Mouse (Mus musculus) natural killer cell, adult 2 months (primary cell): Measurements from ENCODE around the gene Nrde2.
A peak's percentile ranks its signal among the peaks of the same experiment; 100 is the strongest.
"Not testable (repeated sequence)": the region's sequence is repeated elsewhere in the genome, so short reads cannot be mapped to it uniquely, and the experiment has no call there.

Experiments used
- DNase-seq, 2 experiments: peaks; one replicate each; pipeline ENCODE4 v3.0.0; 2022; ENCODE audit warnings: low spot score in 2 of 2

The Nrde2 gene

DNA sequence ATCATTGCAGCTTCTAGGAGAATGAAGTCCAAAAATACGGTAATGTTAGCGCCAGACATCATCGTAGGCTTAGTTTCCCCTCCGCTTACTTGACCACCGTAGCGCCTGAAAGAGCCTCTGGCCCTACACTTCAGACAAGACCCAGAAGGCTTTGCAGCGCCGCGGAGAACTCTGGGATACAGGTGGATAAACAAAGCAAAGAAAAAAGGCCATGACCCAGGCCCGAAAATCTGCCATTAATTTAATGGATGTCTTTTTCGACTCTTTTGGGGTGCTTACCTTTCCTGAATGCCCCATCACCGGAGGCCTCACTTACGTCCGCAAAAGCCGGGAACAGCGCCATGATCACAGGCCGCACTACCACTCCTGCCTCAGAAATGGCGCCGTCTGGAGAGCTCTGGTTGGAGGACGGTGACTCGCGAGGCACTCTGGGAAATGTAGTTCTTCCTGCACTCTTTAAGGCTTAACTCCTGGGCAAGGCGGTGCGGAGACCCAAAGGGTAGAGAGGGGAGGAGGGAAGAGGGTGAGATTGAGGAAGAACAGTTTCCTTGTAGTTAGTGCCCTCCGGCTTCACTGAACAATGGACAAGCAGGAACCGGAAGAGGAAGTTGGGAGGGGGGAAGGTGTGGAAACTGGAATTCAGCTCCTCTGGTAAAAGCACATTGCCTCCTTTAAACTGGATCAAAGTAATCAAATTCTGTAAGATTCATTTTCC is at the start of gene Nrde2:
Gene Nrde2, minus strand, starts transcription at position 393 of the 715 bp plus-strand sequence.
- DNase-seq, result peak; percentile 81 to 86

DNA sequence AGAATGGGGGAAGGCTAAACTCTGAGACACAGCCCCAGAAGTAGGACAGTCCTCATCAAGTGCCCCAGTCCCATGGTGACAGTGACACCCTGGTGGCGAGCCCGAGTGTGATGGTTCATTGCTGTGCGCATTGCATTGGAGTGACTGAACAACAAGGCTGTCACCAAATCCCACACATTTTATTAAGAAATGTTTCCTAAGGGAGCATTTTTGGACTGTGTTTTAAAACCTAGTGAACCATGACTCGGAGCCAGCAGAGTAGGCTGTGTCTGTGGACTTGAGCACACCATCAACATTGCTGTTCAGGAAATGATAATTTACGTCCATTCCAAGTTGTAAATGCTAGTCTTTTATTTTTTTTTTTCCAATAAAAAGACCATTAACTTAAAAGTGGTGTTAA is 47.5 kb upstream of the Nrde2 start:
- no peak for DNase-seq

- DNase-seq, result no peak
Measured at GRCm38 (mm10) chr12:100206521-100206920, 47.1 kb upstream of the Nrde2 start.

- DNase-seq, result peak in 1 of 2 experiments; percentile 14
Measured at GRCm38 (mm10) chr12:100205156-100205555, 45.7 kb upstream of the Nrde2 start.

GRCm38 (mm10) chr12:100203759-100204158 is 44.3 kb upstream of the Nrde2 start:
- no peak for DNase-seq

DNA sequence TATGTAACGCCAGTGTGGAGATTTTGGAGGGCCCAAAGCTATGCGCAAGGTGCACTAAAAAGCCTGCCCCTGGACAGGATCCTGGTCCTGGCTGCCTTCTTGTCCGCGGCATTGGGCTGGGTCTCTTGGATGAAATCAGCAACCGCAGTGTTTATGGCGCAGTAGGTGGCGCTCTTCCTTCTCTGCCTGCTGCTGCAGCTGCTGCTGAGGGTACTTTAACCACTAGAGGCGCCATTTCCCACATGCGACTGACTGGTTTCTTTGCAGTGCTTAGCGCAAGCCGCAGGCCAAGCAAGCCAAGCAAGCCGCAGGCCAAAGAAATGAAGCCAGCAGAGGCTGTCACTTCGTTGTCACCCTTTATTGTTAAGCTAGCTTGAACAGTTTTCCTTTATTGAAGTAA is 42.4 kb upstream of the Nrde2 start:
- DNase-seq, result peak; percentile 91 to 92

- DNase-seq, result no peak
Measured at GRCm38 (mm10) chr12:100201363-100201711, 41.9 kb upstream of the Nrde2 start.

- peak; percentile 21 to 48 for DNase-seq
Measured at GRCm38 (mm10) chr12:100200645-100201362, 41.4 kb upstream of the Nrde2 start.

GRCm38 (mm10) chr12:100199891-100200644 is 40.6 kb upstream of the Nrde2 start:
- DNase-seq, result peak; percentile 52 to 58

DNA sequence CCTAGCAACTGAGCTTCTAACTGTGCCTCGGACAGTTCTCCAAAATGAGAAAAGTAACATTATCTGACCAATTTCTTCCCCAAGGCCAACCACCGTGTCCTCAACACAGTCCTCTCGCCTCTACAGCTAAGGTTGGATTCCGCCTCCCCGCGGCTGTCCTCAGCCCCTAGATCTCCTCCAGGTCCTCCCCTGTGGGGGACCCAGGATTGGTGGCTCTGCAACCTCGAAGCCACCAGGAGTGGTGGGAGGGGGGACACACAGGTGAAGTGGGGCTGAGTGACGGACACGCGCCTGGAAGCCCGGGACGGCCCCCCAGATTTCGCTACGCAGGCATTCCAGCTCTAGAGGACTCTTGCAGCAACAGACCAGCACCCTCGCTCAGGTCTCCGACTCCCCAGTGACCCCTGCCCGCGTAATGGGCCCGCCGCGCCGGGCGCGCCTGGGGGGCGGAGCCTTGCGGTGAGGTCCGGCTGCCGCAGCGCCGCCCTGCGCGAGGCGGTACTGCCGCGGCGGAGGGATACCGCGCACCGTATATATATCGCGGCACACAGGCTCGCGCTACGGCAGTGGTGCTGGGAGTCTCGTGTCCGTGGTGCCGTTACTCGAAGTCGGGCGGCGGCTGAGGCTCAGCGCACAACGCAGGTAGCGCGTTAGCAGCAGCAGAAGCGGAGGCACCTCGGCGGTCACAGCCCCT is 39.7 kb upstream of the Nrde2 start, which contains the start of gene Calm1:
Gene Calm1, plus strand, starts transcription at position 469 of the 694 bp plus-strand sequence.
- DNase-seq, result peak; percentile 88 to 94

GRCm38 (mm10) chr12:100196786-100197185 is 37.3 kb upstream of the Nrde2 start:
- no peak for DNase-seq

- no peak for DNase-seq
Measured at GRCm38 (mm10) chr12:100194181-100194580, 34.7 kb upstream of the Nrde2 start.

DNA sequence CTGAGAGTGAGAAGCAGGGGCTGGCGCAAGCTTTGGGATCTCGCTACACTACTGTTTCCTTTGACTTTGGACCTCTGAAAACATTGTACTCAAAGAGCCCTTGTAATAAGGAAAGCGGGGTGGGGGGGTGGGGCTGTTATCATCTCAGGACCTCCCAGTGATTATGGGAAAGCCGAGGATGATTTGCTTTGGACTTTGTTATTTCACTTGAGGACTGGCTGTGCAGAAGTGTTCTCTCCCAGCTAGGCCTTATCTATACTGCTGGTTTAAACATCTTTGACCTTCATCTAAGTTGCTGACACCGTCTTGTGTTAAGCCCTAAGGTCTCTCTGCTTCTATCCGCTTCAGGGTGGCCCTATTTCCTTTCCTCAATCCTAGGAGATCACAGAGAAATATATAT is 31.3 kb upstream of the Nrde2 start:
- DNase-seq, result no peak

GRCm38 (mm10) chr12:100187756-100188430 is 28.4 kb upstream of the Nrde2 start:
- DNase-seq, result no peak

GRCm38 (mm10) chr12:100187013-100187755 is 27.7 kb upstream of the Nrde2 start:
- DNase-seq, result peak; percentile 98

DNA sequence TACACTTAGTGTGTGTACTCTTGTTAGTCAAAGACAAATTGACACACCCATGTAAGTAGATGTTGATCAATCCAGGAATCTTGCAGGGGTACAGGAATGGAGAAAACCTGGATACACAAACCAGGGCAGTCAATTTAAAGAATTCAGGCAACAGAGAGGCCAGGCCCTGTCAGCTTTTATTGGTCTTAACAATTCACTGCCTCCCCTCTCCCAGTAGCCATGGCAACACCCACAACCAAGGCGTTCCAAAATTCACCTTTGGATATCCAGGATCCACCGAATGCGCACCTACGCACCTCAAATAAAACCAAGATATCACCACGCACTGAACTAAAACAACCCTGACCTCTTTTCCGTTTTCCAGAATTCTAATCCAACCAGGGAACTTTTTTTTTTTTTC is 26.9 kb upstream of the Nrde2 start:
- no peak for DNase-seq

DNA sequence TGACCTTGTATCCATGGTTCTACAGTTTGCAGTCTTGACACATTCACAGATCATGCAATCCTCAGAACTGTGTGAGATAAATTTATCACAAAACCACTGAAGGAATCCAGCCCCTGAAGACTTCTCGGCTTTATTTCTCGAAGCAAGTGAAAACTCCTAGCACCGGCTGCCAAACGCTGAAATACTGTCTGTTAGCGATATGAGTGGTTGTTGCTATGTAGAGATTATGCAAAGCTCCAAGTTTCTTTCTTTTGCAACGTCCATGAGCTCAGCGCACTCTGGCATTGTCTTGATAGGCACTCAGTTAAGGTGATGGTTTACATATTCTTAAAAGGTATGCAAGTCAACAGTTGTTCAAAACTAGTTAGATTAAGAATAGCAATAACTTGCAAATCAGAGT is 26.4 kb upstream of the Nrde2 start:
- no peak for DNase-seq

DNA sequence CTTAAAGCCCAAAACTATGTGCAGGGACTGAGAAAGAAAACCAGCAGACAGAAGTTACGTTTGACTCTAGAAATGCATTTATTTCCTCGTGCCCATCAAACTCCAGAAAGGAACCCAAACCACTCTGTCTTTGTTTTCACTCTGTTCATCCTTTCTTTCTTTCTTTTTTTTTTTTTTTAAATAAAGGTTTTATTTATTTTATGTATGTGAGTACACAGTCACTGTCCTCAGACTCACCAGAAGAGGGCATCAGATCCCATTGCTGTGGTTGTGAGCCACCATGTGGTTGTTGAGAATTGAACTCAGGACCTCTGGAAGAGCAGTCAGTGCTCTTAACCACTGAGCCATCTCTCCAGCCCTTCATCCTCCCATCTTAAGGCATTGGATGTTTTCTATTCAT is 25.5 kb upstream of the Nrde2 start:
- not testable (repeated sequence) for DNase-seq

- DNase-seq, result peak in 1 of 2 experiments; percentile 62
Measured at GRCm38 (mm10) chr12:100183970-100184369, 24.5 kb upstream of the Nrde2 start.

- no peak for DNase-seq
Measured at GRCm38 (mm10) chr12:100182676-100183075, 23.2 kb upstream of the Nrde2 start.

- DNase-seq, result no peak
Measured at GRCm38 (mm10) chr12:100180802-100181201, 21.3 kb upstream of the Nrde2 start.
